Mouse (Mus musculus) limb, embryonic 14.5 days (tissue): ENCODE measurements around the gene Zfp599. TPM values are rescaled to one million over a fixed set of nuclear protein-coding genes. Genes with fewer than 3 reads are reported as not detected.
"Not testable (repeated sequence)": the region's sequence is repeated elsewhere in the genome, so short reads cannot be mapped to it uniquely, and the experiment has no call there.

Experiments
- ATAC-seq: fragments of 200-750 bp; cut with Nextera tagmentation; 2 replicates; pipeline ENCODE4 v1.8.0; 2017; ENCODE audit warnings: low read depth, moderate number of reproducible peaks, moderate TSS enrichment; ENCODE audit not compliant: low FRiP score
- DNase-seq: peaks from one replicate; pipeline ENCODE4 v3.0.0-alpha.2; 2015; ENCODE audit warnings: low spot score
- H3K27ac ChIP-seq: fragments of 300-500 bp; sonication (generic); replicated peaks from 2 replicates; pipeline ENCODE4 v1.5.1; 2014; ENCODE audit warnings: low read depth, mild to moderate bottlenecking, low read length, moderate library complexity, mixed read lengths
- H3K27me3 ChIP-seq: fragments of 300-500 bp; sonication (generic); 2 replicates; pipeline ENCODE4 v1.6.1; 2014; ENCODE audit warnings: low read length, mixed read lengths; ENCODE audit not compliant: control insufficient read depth, insufficient read depth
- H3K36me3 ChIP-seq: fragments of 300-500 bp; sonication (generic); 2 replicates; pipeline ENCODE4 v1.6.1; 2014; ENCODE audit warnings: mild to moderate bottlenecking, low read length, moderate library complexity, mixed read lengths; ENCODE audit not compliant: control insufficient read depth, insufficient read depth
- H3K4me1 ChIP-seq: fragments of 300-500 bp; sonication (generic); 2 replicates; pipeline ENCODE4 v1.6.1; 2014; ENCODE audit warnings: antibody characterized with exemption, low read length, mixed read lengths; ENCODE audit not compliant: control insufficient read depth, insufficient read depth
- H3K4me2 ChIP-seq: fragments of 300-500 bp; sonication (generic); replicated peaks from 2 replicates; pipeline ENCODE4 v1.6.1; 2014; ENCODE audit warnings: low read depth, mild to moderate bottlenecking, low read length, moderate library complexity; ENCODE audit not compliant: severe bottlenecking
- H3K4me3 ChIP-seq: fragments of 300-500 bp; sonication (generic); replicated peaks from 2 replicates; pipeline ENCODE4 v1.5.1; 2014; ENCODE audit warnings: low read length
- H3K9ac ChIP-seq: fragments of 300-500 bp; sonication (generic); 2 replicates; pipeline ENCODE4 v1.6.1; 2014; ENCODE audit warnings: mild to moderate bottlenecking, low read depth, low read length, moderate library complexity; ENCODE audit not compliant: severe bottlenecking
- H3K9me3 ChIP-seq: fragments of 300-500 bp; sonication (generic); 2 replicates; pipeline ENCODE4 v1.6.1; 2016; ENCODE audit warnings: low read length; ENCODE audit not compliant: control insufficient read depth
- POLR2A ChIP-seq: fragments of 200-500 bp; IDR thresholded peaks from 2 replicates; pipeline ENCODE4 v1.8.0; 2012; ENCODE audit warnings: inconsistent platforms, mild to moderate bottlenecking, moderate library complexity, borderline replicate concordance; ENCODE audit not compliant: insufficient read depth, insufficient read length; ENCODE audit errors: extremely low read depth
- whole genome bisulfite sequencing: fragments of 180-500 bp; shearing (Covaris S2); extraction: QIAGEN DNeasy Blood & Tissue Kit; methylation state at CpG from one replicate; pipeline ENCODE4 v1.1.7; 2014; 5-methylcytosine and 5-hydroxymethylcytosine counted together
- polyA plus RNA-seq, 2 experiments: library from polyadenylated mRNA; depleted of rRNA in 1 of 2; stranded (reverse) in 1 of 2; unstranded in 1 of 2; fragments of >200 nt; fragmentation: Nextera tagmentation in 1 of 2; extraction: Ambion mirVana in 1 of 2; gene quantifications; 2 replicates each; pipeline versions ENCODE4 v1.2.1 to v1.2.3; 2012 to 2014

Gene Zfp599
- polyA plus RNA-seq, 2 experiments = 2.6 to 6.4 TPM

GRCm38 (mm10) chr9:22229386-22230026, 30.2 kb downstream of the Zfp599 start:
- no peaks in the 10 kb centered on the region for H3K36me3 ChIP-seq
- ATAC-seq (no peak), DNase-seq (no peak)
- no peak overlapping the region for H3K4me3 ChIP-seq
- H3K27me3 ChIP-seq = no peaks in the 10 kb centered on the region
- 91% methylated on average over 7 of the region's 7 CpGs for WGBS
- H3K9me3 ChIP-seq = no peaks in the 10 kb centered on the region
- H3K27ac ChIP-seq = no peak overlapping the region
- no peaks in the 10 kb centered on the region for H3K4me1 ChIP-seq
- TF ChIP-seq POLR2A = no peak
- H3K9ac ChIP-seq = no peak overlapping the region
- H3K4me2 ChIP-seq = no peak overlapping the region

DNA sequence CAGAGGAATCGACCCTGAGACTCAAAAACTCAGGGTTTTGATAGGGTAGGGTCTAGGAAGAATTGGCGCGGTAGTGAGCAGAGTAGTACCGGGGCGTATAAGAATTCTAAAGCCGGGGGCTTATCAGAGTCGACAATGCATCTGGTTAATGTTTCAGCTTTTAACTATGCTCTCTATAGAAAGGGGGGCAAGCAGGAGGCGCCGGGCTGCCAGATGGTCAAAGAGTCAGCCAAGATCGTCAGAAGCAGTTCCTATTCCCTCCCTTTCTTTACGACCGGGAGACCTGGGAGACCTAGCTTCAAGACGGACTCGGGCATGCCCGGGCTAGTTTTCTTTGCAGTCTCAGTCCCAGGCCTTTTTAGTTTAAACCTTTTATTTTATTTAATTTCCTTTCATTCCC, 32.8 kb downstream of the Zfp599 start:
- Histone ChIP-seq H3K27ac (no peak overlapping the region), H3K4me1 (no peaks in the 10 kb centered on the region), H3K9ac (no peak overlapping the region), H3K36me3 (no peaks in the 10 kb centered on the region), H3K27me3 (no peaks in the 10 kb centered on the region), H3K9me3 (no peaks in the 10 kb centered on the region), H3K4me3 (no peak overlapping the region), H3K4me2 (no peak overlapping the region)
- 69% methylated on average over 15 of the region's 15 CpGs for WGBS
- DNase-seq (peak; percentile 31), ATAC-seq (no peak)
- no peak for TF ChIP-seq POLR2A

GRCm38 (mm10) chr9:22226389-22226673, 33.4 kb downstream of the Zfp599 start:
- not testable (repeated sequence) for H3K27me3 ChIP-seq, H3K9ac ChIP-seq, H3K9me3 ChIP-seq, DNase-seq, ATAC-seq, H3K36me3 ChIP-seq, H3K4me1 ChIP-seq, H3K27ac ChIP-seq
- Histone ChIP-seq H3K4me3 (peak overlapping the region; percentile 57), H3K4me2 (peak overlapping the region; percentile 58)
- WGBS = 70% methylated on average over 7 of the region's 7 CpGs

GRCm38 (mm10) chr9:22225581-22226388, 33.9 kb downstream of the Zfp599 start, which contains the start of gene Zfp809:
Gene Zfp809, plus strand, starts transcription at chr9:22225714.
- peak within 1 kb of the TSS; percentile 71 for H3K9ac ChIP-seq
- WGBS = 2% methylated on average over 35 of the region's 35 CpGs
- H3K36me3 ChIP-seq = no peaks in the 10 kb centered on the region
- peak within 1 kb of the TSS; percentile 57 for H3K4me3 ChIP-seq
- ATAC-seq = peak; percentile 99
- no peaks in the 10 kb centered on the region for H3K4me1 ChIP-seq
- peak; percentile 96 for DNase-seq
- peak; percentile 74; the same call in 1 of the 2 replicates for TF ChIP-seq POLR2A
- no peaks in the 10 kb centered on the region for H3K9me3 ChIP-seq
- H3K27me3 ChIP-seq = no peaks in the 10 kb centered on the region
- H3K4me2 ChIP-seq = peak within 1 kb of the TSS; percentile 58
- peak within 1 kb of the TSS; percentile 71 for H3K27ac ChIP-seq

- TF ChIP-seq POLR2A = no peak
- H3K4me1 ChIP-seq = no peaks in the 10 kb centered on the region
- H3K4me2 ChIP-seq = peak overlapping the region; percentile 46
- ATAC-seq (peak; percentile 45), DNase-seq (peak; percentile 64)
- H3K4me3 ChIP-seq = peak overlapping the region; percentile 57
- H3K27ac ChIP-seq = 0 out of 2 replicates have a peak overlapping the region, but pooled peaks have one; percentile 21
- 23% methylated on average over 17 of the region's 17 CpGs for WGBS
- H3K9me3 ChIP-seq = no peaks in the 10 kb centered on the region
- no peaks in the 10 kb centered on the region for H3K27me3 ChIP-seq
- peak overlapping the region; percentile 71 for H3K9ac ChIP-seq
- no peaks in the 10 kb centered on the region for H3K36me3 ChIP-seq
These were observed 34.9 kb downstream of the Zfp599 start for GRCm38 (mm10) chr9:22224536-22225503.
